Mouse (Mus musculus) E14TG2a.4 (cell line): ENCODE results near the gene Ubac2.
"Not testable (repeated sequence)": the region's sequence is repeated elsewhere in the genome, so short reads cannot be mapped to it uniquely, and the experiment has no call there.

Experiments used
- CTCF ChIP-seq: conservative IDR thresholded peaks from 2 replicates; pipeline ENCODE4 v1.5.1; 2014; ENCODE audit warnings: low read length
- NANOG ChIP-seq: IDR thresholded peaks from 2 replicates; pipeline ENCODE4 v1.6.1; 2014; ENCODE audit warnings: borderline replicate concordance, low read length, mixed read lengths

GRCm38 (mm10) chr14:121876190-121876589, 2.2 kb upstream of the Ubac2 start:
- not testable (repeated sequence) for TF ChIP-seq CTCF, NANOG
